In the genomic region with DNA sequence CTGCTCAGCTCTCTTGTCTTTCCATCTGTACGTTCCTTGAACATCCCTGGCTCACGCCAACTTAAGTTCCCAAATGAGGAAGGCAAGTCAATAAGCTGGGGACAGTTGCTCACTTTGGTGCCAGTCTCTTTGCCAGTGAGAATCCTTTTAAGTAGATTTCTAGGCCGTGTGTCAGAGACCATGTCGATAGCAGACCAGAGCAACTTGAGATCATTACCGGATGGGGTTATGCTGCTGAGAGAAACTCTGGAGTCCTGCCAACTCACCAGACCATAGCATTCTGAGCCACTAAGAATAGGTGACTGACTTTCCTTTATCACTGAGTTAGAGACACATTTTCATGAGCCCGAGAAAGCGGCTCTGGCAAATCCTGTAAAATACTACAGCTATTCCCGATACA, we compare ENCODE assay signal across 11 mouse cellular contexts.
DNase-seq lines count a peak whose midpoint lies in the region; ATAC-seq and TF ChIP-seq lines count a peak whose summit lies in the region.
"Had no signal": no experiment of that assay in that cellular context is flagged by ENCODE, and none has a peak within 500 bp of the region (broad histone marks: within the 10 kb centered on the region; RNA-seq: fewer than 3 reads in every experiment).

No protein-coding gene starts in this region.

- H3K27me3 ChIP-seq in lung, embryonic 14.5 days (ENCODE audit: insufficient read depth, low read length): no peaks in the 10 kb centered on the region
- no peaks in the 10 kb centered on the region for H3K27me3 ChIP-seq in lung, postnatal 0 days (replicated peaks; ENCODE audit: insufficient read depth, low read length)

- peak; percentile 83 for ATAC-seq in lung, embryonic 14.5 days (ENCODE audit: insufficient read depth)
- no peak for ATAC-seq in lung, postnatal 0 days
- ATAC-seq in activated CD4-positive, CD25-positive, alpha-beta regulatory T cell, adult 4 months: no peak

- H3K9me3 ChIP-seq in lung, embryonic 14.5 days (ENCODE audit: low read depth, low read length): no peaks in the 10 kb centered on the region
- H3K9me3 ChIP-seq in lung, postnatal 0 days (ENCODE audit: low read length): no peaks in the 10 kb centered on the region

- no peaks in the 10 kb centered on the region for H3K36me3 ChIP-seq in lung, embryonic 14.5 days (ENCODE audit: insufficient read depth)
- H3K36me3 ChIP-seq in lung, postnatal 0 days (ENCODE audit: insufficient read depth, low read length): no peaks in the 10 kb centered on the region

- no peaks in the 10 kb centered on the region for H3K4me1 ChIP-seq in lung, embryonic 14.5 days (ENCODE audit: insufficient read depth)
- H3K4me1 ChIP-seq in lung, postnatal 0 days (ENCODE audit: insufficient read depth, low read depth, low read length): no peaks in the 10 kb centered on the region

- no peak for TF ChIP-seq CTCF in lung, embryonic 14.5 days (IDR thresholded peaks at IDR 0.05; ENCODE audit: low read depth)
- no peak for TF ChIP-seq CTCF in lung, postnatal 0 days (IDR thresholded peaks at IDR 0.05)

- H3K27ac ChIP-seq in lung, embryonic 14.5 days (ENCODE audit: low read depth): no peak overlapping the region; the same call in 1 of the 2 replicates
- no peak overlapping the region for H3K27ac ChIP-seq in lung, postnatal 0 days (ENCODE audit: low read length)
- H3K27ac ChIP-seq: heart, adult 2 months; left cerebral cortex, adult 2 months had no signal

- 47% methylated on average over 8 of the region's 8 CpGs for WGBS in lung, embryonic 14.5 days
- 59% methylated on average over 8 of the region's 8 CpGs for WGBS in lung, postnatal 0 days

- no peak for TF ChIP-seq EP300 in lung, postnatal 0 days (IDR thresholded peaks at IDR 0.05)

- peak overlapping the region; percentile 21; the same call in 1 of the 2 replicates for H3K4me2 ChIP-seq in lung, embryonic 14.5 days
- no peak overlapping the region for H3K4me2 ChIP-seq in lung, postnatal 0 days (replicated peaks; ENCODE audit: low read depth, low read length)

- no peak overlapping the region for H3K4me3 ChIP-seq in lung, embryonic 14.5 days (ENCODE audit: low read depth, low read length)
- H3K4me3 ChIP-seq in lung, postnatal 0 days (ENCODE audit: low read depth, low read length): no peak overlapping the region
- H3K4me3 ChIP-seq: erythroblast, embryonic 14.5 days; heart, adult 2 months; left cerebral cortex, adult 2 months had no signal

- no peak overlapping the region for H3K9ac ChIP-seq in lung, embryonic 14.5 days
- no peak overlapping the region for H3K9ac ChIP-seq in lung, postnatal 0 days (replicated peaks; ENCODE audit: low read depth)

- DNase-seq in cerebellum, adult 18-20 months: peak; percentile 8
- DNase-seq in cerebellum, adult 9-11 months: no peak
- DNase-seq in lung, embryonic 14.5 days: peak; percentile 59
- no peak for DNase-seq in lung, postnatal 0 days (ENCODE audit: low spot score)
- DNase-seq in cerebellum, postnatal 36 days: peak; percentile 13 to 29
- DNase-seq in kidney, postnatal 14 days: peak; percentile 53
- DNase-seq in c-Kit-positive CD71-positive TER-119-positive erythroid progenitor cells, embryonic 14.5 days (ENCODE audit: low spot score): no peak

Comparison
In these comparisons a context has a peak if more than half of its experiments do, and no peak if none do; other contexts are left out.
1. DNase-seq: peak in cerebellum, adult 18-20 months (2 of 2), lung, embryonic 14.5 days (single experiment), cerebellum, postnatal 36 days (2 of 2) and kidney, postnatal 14 days (single experiment); none in cerebellum, adult 9-11 months (single experiment), lung, postnatal 0 days (single experiment) and c-Kit-positive CD71-positive TER-119-positive erythroid progenitor cells, embryonic 14.5 days (single experiment).